Mouse (Mus musculus) CH12.LX (cell line): ENCODE results near the gene Slc4a1. TPM values are rescaled to one million over a fixed set of nuclear protein-coding genes. Genes with fewer than 3 reads are reported as not detected.

Source experiments
- DNase-seq: peaks from one replicate; pipeline ENCODE4 v3.0.0-alpha.2; 2013; ENCODE audit errors: extremely low read depth
- H3K27ac ChIP-seq: 2 replicates; pipeline ENCODE4 v1.5.1; 2012; ENCODE audit warnings: low read depth, mild to moderate bottlenecking, control low read depth, moderate library complexity; ENCODE audit not compliant: insufficient read depth
- H3K27me3 ChIP-seq: replicated peaks from 2 replicates; pipeline ENCODE3; 2012; ENCODE audit warnings: inconsistent platforms
- H3K36me3 ChIP-seq, 2 experiments: replicated peaks in 1 of 2; 2 replicates each; pipeline versions ENCODE3 to v1.6.1; 2012; ENCODE audit warnings: inconsistent platforms in 1 of 2, low read length in 1 of 2, mild to moderate bottlenecking in 1 of 2, mixed read lengths in 1 of 2, moderate library complexity in 1 of 2; ENCODE audit not compliant: control insufficient read depth in 1 of 2, insufficient read depth in 1 of 2
- H3K4me1 ChIP-seq, 2 experiments: 2 replicates each; pipeline ENCODE4 v1.6.1; 2012; ENCODE audit warnings: inconsistent platforms in 1 of 2, moderate library complexity in 1 of 2; ENCODE audit not compliant: insufficient read depth in 2 of 2, control insufficient read depth in 1 of 2
- H3K4me2 ChIP-seq: 2 replicates; pipeline ENCODE4 v1.6.1; 2012; ENCODE audit warnings: low read depth, mild to moderate bottlenecking, control low read depth; ENCODE audit not compliant: poor library complexity, insufficient read depth, severe bottlenecking
- H3K4me3 ChIP-seq, 3 experiments: fragments of 150-350 bp in 1 of 3; sonication (generic) in 1 of 3; replicated peaks in 1 of 3; 2 replicates each; pipeline versions ENCODE3 to v1.5.1; 2011 to 2012; ENCODE audit warnings: low read depth in 2 of 3, low read length in 2 of 3, mild to moderate bottlenecking in 2 of 3, moderate library complexity in 2 of 3, control low read depth in 1 of 3, improper control_type of control experiment in 1 of 3, inconsistent platforms in 1 of 3, mixed read lengths in 1 of 3; ENCODE audit not compliant: poor library complexity in 1 of 3
- H3K79me2 ChIP-seq: replicated peaks from 2 replicates; pipeline ENCODE4 v1.6.1; 2012; ENCODE audit warnings: mild to moderate bottlenecking, moderate library complexity; ENCODE audit not compliant: control insufficient read depth, poor library complexity, insufficient read depth, severe bottlenecking; ENCODE audit errors: extremely low read depth
- H3K9ac ChIP-seq: 2 replicates; pipeline ENCODE4 v1.6.1; 2012; ENCODE audit warnings: low read depth, mild to moderate bottlenecking, control low read depth, moderate library complexity; ENCODE audit not compliant: insufficient read depth
- H3K9me3 ChIP-seq: replicated peaks from 2 replicates; pipeline ENCODE3; 2012; ENCODE audit warnings: low read length, inconsistent platforms, mixed read lengths
- BHLHE40 ChIP-seq: IDR thresholded peaks from 2 replicates; pipeline ENCODE4 v1.6.1; 2011; ENCODE audit warnings: mild to moderate bottlenecking, low read depth, low read length, improper control_type of control experiment
- CHD1 ChIP-seq: IDR thresholded peaks from 2 replicates; pipeline ENCODE4 v1.6.1; 2012; ENCODE audit warnings: low read depth, low read length, improper control_type of control experiment, inconsistent platforms
- CHD2 ChIP-seq: IDR thresholded peaks from 2 replicates; pipeline ENCODE4 v1.6.1; 2011; ENCODE audit warnings: low read length, improper control_type of control experiment
- E2F4 ChIP-seq: IDR thresholded peaks from 2 replicates; pipeline ENCODE4 v1.6.1; 2011; ENCODE audit warnings: low read depth, low read length, improper control_type of control experiment; ENCODE audit not compliant: insufficient replicate concordance
- EP300 ChIP-seq: IDR thresholded peaks from 2 replicates; pipeline ENCODE4 v1.6.1; 2011; ENCODE audit warnings: low read length, improper control_type of control experiment
- GABPA ChIP-seq: IDR thresholded peaks from 2 replicates; pipeline ENCODE4 v1.6.1; 2012; ENCODE audit warnings: low read depth, low read length, improper control_type of control experiment, inconsistent platforms; ENCODE audit not compliant: insufficient replicate concordance
- HCFC1 ChIP-seq: IDR thresholded peaks from 2 replicates; pipeline ENCODE4 v1.6.1; 2012; ENCODE audit warnings: low read depth, mild to moderate bottlenecking, inconsistent platforms, low read length, improper control_type of control experiment
- JUND ChIP-seq: conservative IDR thresholded peaks from 2 replicates; pipeline ENCODE4 v1.6.1; 2011; ENCODE audit warnings: low read depth, low read length, improper control_type of control experiment
- KAT2A ChIP-seq: IDR thresholded peaks from 2 replicates; pipeline ENCODE4 v1.6.1; 2012; ENCODE audit warnings: low read length, improper control_type of control experiment, inconsistent platforms; ENCODE audit not compliant: insufficient replicate concordance
- MAFK ChIP-seq: IDR thresholded peaks from 2 replicates; pipeline ENCODE4 v1.6.1; 2011; ENCODE audit warnings: low read length, improper control_type of control experiment; ENCODE audit not compliant: insufficient replicate concordance
- MEF2A ChIP-seq: IDR thresholded peaks from 2 replicates; pipeline ENCODE4 v1.6.1; 2014; ENCODE audit warnings: low read depth, mild to moderate bottlenecking, inconsistent platforms, low read length, improper control_type of control experiment, borderline replicate concordance
- MXI1 ChIP-seq: IDR thresholded peaks from 2 replicates; pipeline ENCODE4 v1.6.1; 2011; ENCODE audit warnings: mild to moderate bottlenecking, low read depth, low read length, improper control_type of control experiment
- MYC ChIP-seq: IDR thresholded peaks from 2 replicates; pipeline ENCODE4 v1.6.1; 2011; ENCODE audit warnings: low read depth, mild to moderate bottlenecking, improper control_type of control experiment, low read length
- NELFE ChIP-seq: IDR thresholded peaks from 2 replicates; pipeline ENCODE4 v1.6.1; 2011; ENCODE audit warnings: low read depth, low read length, improper control_type of control experiment
- PAX5 ChIP-seq: IDR thresholded peaks from 2 replicates; pipeline ENCODE4 v1.6.1; 2012; ENCODE audit warnings: low read length, inconsistent platforms, mixed read lengths
- POLR2AphosphoS2 ChIP-seq: IDR thresholded peaks from 2 replicates; pipeline ENCODE4 v1.6.1; 2011; ENCODE audit warnings: low read depth, low read length, improper control_type of control experiment
- RAD21 ChIP-seq: IDR thresholded peaks from 2 replicates; pipeline ENCODE4 v1.6.1; 2011; ENCODE audit warnings: low read depth, mild to moderate bottlenecking, low read length, improper control_type of control experiment, moderate library complexity
- TBP ChIP-seq: conservative IDR thresholded peaks from 2 replicates; pipeline ENCODE4 v1.6.1; 2011; ENCODE audit warnings: low read depth, low read length, improper control_type of control experiment
- TCF12 ChIP-seq: IDR thresholded peaks from 2 replicates; pipeline ENCODE4 v1.6.1; 2014; ENCODE audit warnings: low read depth, mild to moderate bottlenecking, inconsistent platforms, low read length, improper control_type of control experiment
- UBTF ChIP-seq: IDR thresholded peaks from 2 replicates; pipeline ENCODE4 v1.6.1; 2012; ENCODE audit warnings: low read depth, mild to moderate bottlenecking, inconsistent platforms, low read length, improper control_type of control experiment, moderate library complexity
- USF1 ChIP-seq: IDR thresholded peaks from 2 replicates; pipeline ENCODE4 v1.6.1; 2014; ENCODE audit warnings: low read depth, mild to moderate bottlenecking, inconsistent platforms, low read length, improper control_type of control experiment
- USF2 ChIP-seq: conservative IDR thresholded peaks from 2 replicates; pipeline ENCODE4 v1.6.1; 2011; ENCODE audit warnings: low read depth, low read length, improper control_type of control experiment
- ZC3H11A ChIP-seq: IDR thresholded peaks from 2 replicates; pipeline ENCODE4 v1.6.1; 2012; ENCODE audit warnings: low read depth, mild to moderate bottlenecking, inconsistent platforms, low read length, improper control_type of control experiment
- ZNF384 ChIP-seq: IDR thresholded peaks from 2 replicates; pipeline ENCODE4 v1.6.1; 2012; ENCODE audit warnings: low read depth, low read length, improper control_type of control experiment, inconsistent platforms
- dilution Hi-C: fragments of 300-500 bp; cut with MboI; formaldehyde crosslinking; loops from 2 replicates; pipeline ENCODE4 v1.14.3; 2020; ENCODE audit warnings: low sequenced_read_pairs; ENCODE audit not compliant: extremely low pct_unique_long_range_greater_than_20kb, extremely low pct_ligation_motif_present
- in situ Hi-C: fragments of 300-500 bp; cut with MboI; formaldehyde crosslinking; loops from 3 replicates; pipeline ENCODE4 v1.14.3; 2019; ENCODE audit warnings: low sequenced_read_pairs, low pct_ligation_motif_present, low pct_unique_long_range_greater_than_20kb, mixed read lengths
- polyA plus RNA-seq: library from polyadenylated mRNA; unstranded; fragments of >175 nt; gene quantifications from 2 replicates; pipeline ENCODE4 v1.2.1, GENCODE M21; 2012; ENCODE audit warnings: low read depth; ENCODE audit not compliant: insufficient read length
- total RNA-seq, 2 experiments: library from RNA; depleted of rRNA; stranded (reverse); fragments of 300-350 nt in 1 of 2; fragments of >200 nt in 1 of 2; gene quantifications; 2 replicates each; pipeline ENCODE4 v1.2.3; 2012 to 2014

Slc4a1 gene
- total and polyA plus RNA-seq, 3 experiments: 0.08 TPM; not detected in 2

- Histone ChIP-seq H3K27ac (no peak overlapping the region), H3K9me3 (peaks cover 7% of the 10 kb centered on the region), H3K9ac (no peak overlapping the region), H3K4me1 (no peaks in the 10 kb centered on the region), H3K36me3 (no peaks in the 10 kb centered on the region), H3K4me3 (no peak overlapping the region), H3K79me2 (no peaks in the 10 kb centered on the region), H3K4me2 (no peak overlapping the region), H3K27me3 (peaks cover 43% of the 10 kb centered on the region)
- no peak for DNase-seq
- TF ChIP-seq HCFC1 (no peak), CHD1 (no peak), NELFE (no peak), MYC (no peak), BHLHE40 (no peak)
- in situ Hi-C loops: no loop called here
- dilution Hi-C loops: no loop called here
Measured at GRCm38 (mm10) chr11:102333061-102333460, 32.9 kb downstream of the Slc4a1 start.

GRCm38 (mm10) chr11:102331806-102332205, 34.2 kb downstream of the Slc4a1 start:
- H3K4me3 ChIP-seq: no peak overlapping the region
- in situ Hi-C loops: no loop called here
- no peaks in the 10 kb centered on the region for H3K36me3 ChIP-seq
- no peak overlapping the region for H3K9ac ChIP-seq
- DNase-seq: no peak
- H3K27me3 ChIP-seq: peaks cover 48% of the 10 kb centered on the region
- peaks cover 7% of the 10 kb centered on the region for H3K9me3 ChIP-seq
- dilution Hi-C loops: no loop called here
- no peaks in the 10 kb centered on the region for H3K4me1 ChIP-seq
- H3K79me2 ChIP-seq: no peaks in the 10 kb centered on the region
- TF ChIP-seq MAFK (no peak), MXI1 (no peak)
- H3K4me2 ChIP-seq: no peak overlapping the region
- no peak overlapping the region for H3K27ac ChIP-seq

- no peaks in the 10 kb centered on the region for H3K4me1 ChIP-seq
- no peaks in the 10 kb centered on the region for H3K79me2 ChIP-seq
- H3K27me3 ChIP-seq: peaks cover 53% of the 10 kb centered on the region
- dilution Hi-C loops: no loop called here
- no peaks in the 10 kb centered on the region for H3K36me3 ChIP-seq
- peaks cover 7% of the 10 kb centered on the region for H3K9me3 ChIP-seq
- TF ChIP-seq E2F4 (no peak), KAT2A (no peak), HCFC1 (no peak), USF2 (no peak), TCF12 (no peak), USF1 (no peak), JUND (no peak), ZNF384 (no peak), POLR2AphosphoS2 (no peak), MEF2A (no peak), MYC (no peak), CHD2 (no peak), RAD21 (no peak), UBTF (no peak), PAX5 (no peak), ZC3H11A (no peak), GABPA (no peak), EP300 (no peak), TBP (no peak)
- TF ChIP-seq, all 38 proteins: peak for 0
- H3K27ac ChIP-seq: no peak overlapping the region
- H3K4me2 ChIP-seq: no peak overlapping the region
- in situ Hi-C loops: no loop called here
- no peak overlapping the region for H3K9ac ChIP-seq
- DNase-seq: no peak
- H3K4me3 ChIP-seq: no peak overlapping the region
Measured at GRCm38 (mm10) chr11:102330039-102330438, 36.0 kb downstream of the Slc4a1 start.
